ENCODE assay signal across 8 mouse cellular contexts in the genomic region with DNA sequence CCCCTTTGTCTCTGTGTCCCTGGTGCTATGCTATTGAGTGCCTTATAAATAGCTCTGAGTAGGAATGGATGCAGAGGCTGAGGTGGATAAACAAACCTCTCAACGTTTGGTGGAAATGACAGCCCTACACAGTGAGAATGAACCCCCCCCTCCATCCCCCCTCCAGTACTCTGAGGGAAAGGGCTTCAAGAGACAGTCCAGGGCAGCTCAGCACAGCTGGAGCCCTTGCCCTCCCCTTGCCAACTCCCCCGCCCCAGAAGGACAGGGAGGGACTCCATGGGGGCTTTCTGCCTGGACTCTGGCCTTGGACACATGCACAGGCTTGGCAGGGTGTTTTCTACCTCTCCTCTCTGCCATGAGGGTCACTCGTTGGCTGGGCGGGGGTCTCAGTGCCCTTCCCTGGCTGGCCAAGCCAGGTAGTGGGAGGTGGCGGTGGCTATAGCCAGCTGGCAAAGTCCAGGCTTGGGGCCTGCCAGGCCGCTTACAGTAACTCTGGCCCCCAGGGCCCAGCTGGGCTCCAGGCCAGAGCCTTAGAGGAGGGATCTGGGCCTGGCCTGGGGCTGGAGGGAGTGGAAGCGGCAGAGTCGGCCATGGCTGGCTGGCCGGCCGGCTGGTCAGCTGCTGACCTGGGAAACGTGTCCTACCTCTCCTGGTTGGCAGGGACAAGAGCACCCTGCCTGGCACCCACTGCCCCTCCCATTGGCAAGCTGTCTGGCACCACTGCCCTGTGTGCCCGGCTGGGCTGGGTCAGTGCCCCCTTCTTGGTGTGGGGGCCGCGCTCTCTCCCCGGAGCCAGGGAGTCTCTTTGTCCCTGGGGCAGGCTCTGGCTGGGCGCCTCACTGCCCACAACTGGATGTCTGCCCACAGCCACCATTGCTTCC. TPM values are rescaled to one million over a fixed set of nuclear protein-coding genes. Genes with fewer than 3 reads are reported as not detected.
DNase-seq lines count a peak whose midpoint lies in the region; ATAC-seq and TF ChIP-seq lines count a peak whose summit lies in the region.

No protein-coding gene starts in this region.

- no peak for TF ChIP-seq CTCF in heart, postnatal 0 days (IDR thresholded peaks at IDR 0.05; ENCODE audit: low read depth)

- peaks cover 88% of the 10 kb centered on the region for H3K4me1 ChIP-seq in heart, postnatal 0 days (ENCODE audit: control insufficient read depth, insufficient read depth)
- H3K4me1 ChIP-seq in midbrain, embryonic 13.5 days (replicated peaks) = peaks cover 45% of the 10 kb centered on the region

- no peak overlapping the region for H3K4me3 ChIP-seq in heart, postnatal 0 days (ENCODE audit: low read depth, low read length)
- no peak overlapping the region for H3K4me3 ChIP-seq in midbrain, embryonic 13.5 days (replicated peaks)

- no peaks in the 10 kb centered on the region for H3K9me3 ChIP-seq in heart, postnatal 0 days (replicated peaks; ENCODE audit: control insufficient read depth, low read length)
- no peaks in the 10 kb centered on the region for H3K9me3 ChIP-seq in midbrain, embryonic 13.5 days

- 22% methylated on average over 15 of the region's 16 CpGs for WGBS in heart, postnatal 0 days
- WGBS in midbrain, embryonic 13.5 days = 66% methylated on average over 16 of the region's 16 CpGs

- peak; percentile 86 for DNase-seq in urinary bladder, postnatal 14 days (ENCODE audit: low spot score)
- no peak for DNase-seq in urinary bladder, adult 2 months (ENCODE audit: low spot score)
- DNase-seq in heart, postnatal 0 days (ENCODE audit: low spot score) = peak; percentile 87
- peak; percentile 94 for DNase-seq in kidney, postnatal 14 days
- DNase-seq in thymus, postnatal 14 days = no peak
- no peak for DNase-seq in thymus, postnatal 4 days

- peak; percentile 89 for TF ChIP-seq EP300 in heart, postnatal 0 days (IDR thresholded peaks at IDR 0.05; ENCODE audit: low read depth)

- 0 out of 2 replicates have a peak, but pooled peaks have one; percentile 18 for ATAC-seq in erythroblast, adult 5-6 weeks (replicated peaks; ENCODE audit: low FRiP score, poor library complexity, severe bottlenecking)
- ATAC-seq in heart, postnatal 0 days (ENCODE audit: insufficient read depth, low read depth) = peak; percentile 80
- peak; percentile 44 for ATAC-seq in midbrain, embryonic 13.5 days

- H3K27me3 ChIP-seq in heart, postnatal 0 days (ENCODE audit: control insufficient read depth, insufficient read depth, low read length) = no peaks in the 10 kb centered on the region
- H3K27me3 ChIP-seq in midbrain, embryonic 13.5 days = 0 out of 2 replicates have a peak, but pooled peaks cover 4% of the 10 kb centered on the region

- peaks cover 5% of the 10 kb centered on the region for H3K36me3 ChIP-seq in heart, postnatal 0 days (replicated peaks; ENCODE audit: control insufficient read depth, insufficient read depth, low read length)
- H3K36me3 ChIP-seq in midbrain, embryonic 13.5 days = no peaks in the 10 kb centered on the region

- peak overlapping the region; percentile 40 for H3K9ac ChIP-seq in heart, postnatal 0 days (replicated peaks; ENCODE audit: low read depth, low read length)
- 0 out of 2 replicates have a peak overlapping the region, but pooled peaks have one; percentile 23 for H3K9ac ChIP-seq in midbrain, embryonic 13.5 days (replicated peaks)

- peak overlapping the region; percentile 50 for H3K4me2 ChIP-seq in heart, postnatal 0 days (ENCODE audit: low read depth, low read length)
- H3K4me2 ChIP-seq in midbrain, embryonic 13.5 days (replicated peaks) = no peak overlapping the region

- H3K27ac ChIP-seq in heart, postnatal 0 days (ENCODE audit: low read depth) = peak overlapping the region; percentile 94
- peak overlapping the region; percentile 62 for H3K27ac ChIP-seq in midbrain, embryonic 13.5 days

RNA-seq across cellular contexts. Expression of gene Rara, which starts 23.6 kb away (rescaled TPM):
- polyA plus RNA-seq in urinary bladder, adult 2 months (2012; rRNA removed) = 8.5 and 13.7 TPM in 2 replicates
- total RNA-seq in erythroblast, adult 5-6 weeks (2015; ENCODE audit: low replicate concordance) = 13.1 and 13.2 TPM in 2 replicates
- 2.8 TPM in 2 replicates for total RNA-seq in erythroblast, adult 5-6 weeks (2017; ENCODE audit: low replicate concordance)
- total RNA-seq in heart, postnatal 0 days (2014; rRNA removed; ENCODE audit: low replicate concordance) = 24.0 and 36.2 TPM in 2 replicates
- polyA plus RNA-seq in heart, postnatal 0 days (2015; fragmentation: Nextera tagmentation; extraction: Ambion mirVana) = 14.7 and 15.8 TPM in 2 replicates
- 7.5 and 9.1 TPM in 2 replicates for polyA plus RNA-seq in midbrain, embryonic 13.5 days (2015; fragmentation: Nextera tagmentation; extraction: Ambion mirVana)

RNA-seq across cellular contexts. Expression of gene Gjd3, which starts 31.6 kb away (rescaled TPM):
- 0.55 and 0.87 TPM in 2 replicates for polyA plus RNA-seq in urinary bladder, adult 2 months (2012; rRNA removed)
- not detected in 2 replicates for total RNA-seq in erythroblast, adult 5-6 weeks (2015; ENCODE audit: low replicate concordance)
- total RNA-seq in erythroblast, adult 5-6 weeks (2017; ENCODE audit: low replicate concordance) = not detected in 2 replicates
- total RNA-seq in heart, postnatal 0 days (2014; rRNA removed; ENCODE audit: low replicate concordance) = 4.2 and 14.7 TPM in 2 replicates
- polyA plus RNA-seq in heart, postnatal 0 days (2015; fragmentation: Nextera tagmentation; extraction: Ambion mirVana) = 5.8 and 6.3 TPM in 2 replicates
- polyA plus RNA-seq in midbrain, embryonic 13.5 days (2015; fragmentation: Nextera tagmentation; extraction: Ambion mirVana) = 0.58 and 0.99 TPM in 2 replicates

RNA-seq across cellular contexts. Expression of gene Cdc6, which starts 43.7 kb away (rescaled TPM):
- polyA plus RNA-seq in urinary bladder, adult 2 months (2012; rRNA removed) = 2.7 and 3.8 TPM in 2 replicates
- 20.0 and 20.1 TPM in 2 replicates for total RNA-seq in erythroblast, adult 5-6 weeks (2015; ENCODE audit: low replicate concordance)
- 46.7 and 54.2 TPM in 2 replicates for total RNA-seq in erythroblast, adult 5-6 weeks (2017; ENCODE audit: low replicate concordance)
- total RNA-seq in heart, postnatal 0 days (2014; rRNA removed; ENCODE audit: low replicate concordance) = 1.4 and 2.2 TPM in 2 replicates
- polyA plus RNA-seq in heart, postnatal 0 days (2015; fragmentation: Nextera tagmentation; extraction: Ambion mirVana) = 4.2 and 4.5 TPM in 2 replicates
- 10.6 and 11.3 TPM in 2 replicates for polyA plus RNA-seq in midbrain, embryonic 13.5 days (2015; fragmentation: Nextera tagmentation; extraction: Ambion mirVana)

Comparison
In these comparisons a context has a peak if more than half of its experiments do, and no peak if none do; other contexts are left out.
1. DNase-seq: peak in urinary bladder, postnatal 14 days (single experiment), heart, postnatal 0 days (single experiment) and kidney, postnatal 14 days (single experiment); none in urinary bladder, adult 2 months (single experiment), thymus, postnatal 14 days (single experiment) and thymus, postnatal 4 days (single experiment).
2. ATAC-seq: peak in every context shown above with its lines; median percentile 80 in heart, postnatal 0 days; 44 in midbrain, embryonic 13.5 days; 18 in erythroblast, adult 5-6 weeks.